ENCODE assay signal across 8 mouse cellular contexts in the genomic region with DNA sequence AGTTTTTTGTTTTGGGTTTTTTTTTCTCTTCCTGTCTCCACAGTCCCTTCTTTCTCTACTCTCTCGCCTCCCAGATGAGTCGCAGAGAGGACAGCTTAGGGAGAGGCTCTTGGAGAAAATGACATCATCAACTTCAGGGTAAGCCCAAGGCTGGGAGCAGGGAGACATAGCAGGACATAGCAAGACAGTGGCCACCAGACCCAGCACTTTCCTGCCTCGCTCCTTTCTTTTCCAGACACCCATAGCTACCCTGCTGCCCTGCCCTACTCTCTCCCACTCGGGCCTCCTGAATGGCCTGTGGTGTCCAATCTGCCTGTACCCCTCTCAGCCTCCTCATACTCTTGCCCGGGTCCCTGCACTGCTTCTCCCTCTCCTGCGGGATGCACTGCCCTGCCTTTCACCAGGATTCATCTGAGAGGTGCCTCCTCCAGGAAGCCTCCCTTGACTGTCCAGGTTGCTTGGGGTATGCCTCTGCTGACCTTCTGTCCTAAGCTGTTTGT.
DNase-seq lines count a peak whose midpoint lies in the region; ATAC-seq lines count a peak whose summit lies in the region.

No protein-coding gene starts in this region.

- ATAC-seq in megakaryocyte, adult 5-6 weeks (ENCODE audit: poor library complexity, severe bottlenecking): no peak
- no peak for ATAC-seq in midbrain, embryonic 16.5 days
- no peak for ATAC-seq in megakaryocyte progenitor cell, adult 5-6 weeks (replicated peaks; ENCODE audit: poor library complexity)

- H3K4me2 ChIP-seq in midbrain, embryonic 16.5 days (ENCODE audit: low read length): no peak overlapping the region

- WGBS in heart, embryonic 10.5 days: 49% methylated on average over 6 of the region's 6 CpGs
- WGBS in midbrain, embryonic 16.5 days: 74% methylated on average over 6 of the region's 6 CpGs

- no peaks in the 10 kb centered on the region for H3K36me3 ChIP-seq in megakaryocyte, embryonic 14.5 days (replicated peaks; ENCODE audit: low read length)
- H3K36me3 ChIP-seq in heart, embryonic 10.5 days: no peaks in the 10 kb centered on the region
- H3K36me3 ChIP-seq in midbrain, embryonic 16.5 days (ENCODE audit: control insufficient read depth, insufficient read depth, low read length): no peaks in the 10 kb centered on the region

- no peak overlapping the region for H3K9ac ChIP-seq in midbrain, embryonic 16.5 days (ENCODE audit: low read depth, low read length)

- peak; percentile 16 for DNase-seq in heart, adult 8-10 months (ENCODE audit: low spot score)
- no peak for DNase-seq in heart, adult 18-20 months
- no peak for DNase-seq in heart, embryonic 10.5 days (ENCODE audit: low spot score)
- no peak for DNase-seq in right cerebral cortex, postnatal 14 days

- H3K27ac ChIP-seq in heart, embryonic 10.5 days: peak overlapping the region; percentile 72
- H3K27ac ChIP-seq in midbrain, embryonic 16.5 days (ENCODE audit: low read length): peak overlapping the region; percentile 38; the same call in 1 of the 2 replicates

- no peaks in the 10 kb centered on the region for H3K9me3 ChIP-seq in megakaryocyte, embryonic 14.5 days
- H3K9me3 ChIP-seq in heart, embryonic 10.5 days: no peaks in the 10 kb centered on the region
- H3K9me3 ChIP-seq in midbrain, embryonic 16.5 days (replicated peaks; ENCODE audit: control insufficient read depth, low read length, poor library complexity, severe bottlenecking): no peaks in the 10 kb centered on the region

- H3K27me3 ChIP-seq in megakaryocyte, embryonic 14.5 days (replicated peaks): peaks cover 43% of the 10 kb centered on the region
- 0 out of 2 replicates have a peak, but pooled peaks cover 7% of the 10 kb centered on the region for H3K27me3 ChIP-seq in heart, embryonic 10.5 days (ENCODE audit: insufficient read depth, poor library complexity, severe bottlenecking)
- H3K27me3 ChIP-seq in midbrain, embryonic 16.5 days (ENCODE audit: control insufficient read depth, insufficient read depth, low read depth, low read length): no peaks in the 10 kb centered on the region

- H3K4me1 ChIP-seq in megakaryocyte, embryonic 14.5 days: peaks cover 39% of the 10 kb centered on the region
- peaks cover 56% of the 10 kb centered on the region for H3K4me1 ChIP-seq in heart, embryonic 10.5 days
- H3K4me1 ChIP-seq in midbrain, embryonic 16.5 days (ENCODE audit: control insufficient read depth, insufficient read depth, low read length): peaks cover 20% of the 10 kb centered on the region

- peak overlapping the region; percentile 35 for H3K4me3 ChIP-seq in megakaryocyte, embryonic 14.5 days (replicated peaks)
- no peak overlapping the region for H3K4me3 ChIP-seq in heart, embryonic 10.5 days
- H3K4me3 ChIP-seq in midbrain, embryonic 16.5 days (ENCODE audit: low read depth, low read length): no peak overlapping the region
